Mouse (Mus musculus): ENCODE data around the gene Dpp6.

DNA sequence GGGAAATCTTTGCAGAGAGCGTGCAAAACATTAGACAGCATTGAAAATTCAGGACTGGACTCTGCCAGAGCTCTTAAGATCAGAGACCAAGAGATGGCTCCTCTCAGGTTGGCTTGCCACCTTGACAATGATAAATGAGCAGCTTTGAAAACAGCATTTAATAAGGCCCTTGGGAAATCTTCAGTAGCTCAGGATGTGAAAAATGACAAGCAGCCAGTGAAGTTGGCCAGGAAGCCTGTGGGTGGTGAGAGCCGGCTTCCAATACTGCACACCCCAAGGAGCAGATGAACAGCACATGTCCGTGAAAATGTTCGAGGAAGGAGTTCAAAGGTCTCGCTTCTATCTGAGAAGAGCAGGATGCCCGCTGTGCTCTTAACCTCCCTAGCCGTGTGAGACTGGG is 748.7 kb downstream of the Dpp6 start:
- TF ChIP-seq CTCF (IDR thresholded peaks at IDR 0.05; ENCODE audit: low read depth) (no peak), EP300 (optimal IDR thresholded peaks at IDR 0.05) (no peak)
